ENCODE assay signal across 9 mouse cellular contexts in genomic region chr3:65844851-65845552, GRCm38 (mm10).
DNase-seq lines count a peak whose midpoint lies in the region; ATAC-seq and TF ChIP-seq lines count a peak whose summit lies in the region.
"Had no signal": no experiment of that assay in that cellular context is flagged by ENCODE, and none has a peak within 500 bp of the region (broad histone marks: within the 10 kb centered on the region; RNA-seq: fewer than 3 reads in every experiment).

No protein-coding gene starts in this region.

- H3K4me3 ChIP-seq in heart, embryonic 13.5 days: no peak overlapping the region
- no peak overlapping the region for H3K4me3 ChIP-seq in heart, adult 2 months
- no peak overlapping the region for H3K4me3 ChIP-seq in heart, embryonic 14.5 days (ENCODE audit: control insufficient read depth in 1 of 2, insufficient read depth in 1 of 2, low read depth in 1 of 2, low read length in 2 of 2)
- no peak overlapping the region for H3K4me3 ChIP-seq in lung, adult 2 months (replicated peaks; ENCODE audit: extremely low read depth, low read depth, low read length)
- H3K4me3 ChIP-seq: hindbrain, embryonic 10.5 days had no signal

- intact Hi-C loops in heart, adult 2 months (cut with DNase I): no loop called here
- intact Hi-C loops in left cerebral cortex, postnatal 14 days (cut with DNase I): no loop called here

- H3K79me2 ChIP-seq in heart, adult 2 months (replicated peaks; ENCODE audit: control insufficient read depth, insufficient read depth, low read length): no peaks in the 10 kb centered on the region

- TF ChIP-seq POLR2A in heart, adult 2 months (IDR thresholded peaks at IDR 0.05; ENCODE audit: insufficient read depth, low read depth, low read length): no peak
- TF ChIP-seq POLR2A in lung, adult 2 months (IDR thresholded peaks at IDR 0.05; ENCODE audit: borderline replicate concordance, extremely low read depth, low read depth, low read length): no peak

- no peaks in the 10 kb centered on the region for H3K9me3 ChIP-seq in heart, embryonic 13.5 days
- H3K9me3 ChIP-seq in heart, embryonic 14.5 days (ENCODE audit: control insufficient read depth, low read length): no peaks in the 10 kb centered on the region
- H3K9me3 ChIP-seq: hindbrain, embryonic 10.5 days had no signal

- TF ChIP-seq EP300 in heart, adult 2 months (IDR thresholded peaks at IDR 0.05; ENCODE audit: insufficient read depth, low read depth, low read length): no peak

- TF ChIP-seq CTCF in heart, adult 2 months (IDR thresholded peaks at IDR 0.05): no peak
- no peak for TF ChIP-seq CTCF in lung, adult 2 months (IDR thresholded peaks at IDR 0.05; ENCODE audit: insufficient read depth, low read length)

- no peaks in the 10 kb centered on the region for H3K27me3 ChIP-seq in heart, embryonic 13.5 days (replicated peaks)
- no peaks in the 10 kb centered on the region for H3K27me3 ChIP-seq in heart, adult 2 months (ENCODE audit: control insufficient read depth, insufficient read depth, low read length)
- no peaks in the 10 kb centered on the region for H3K27me3 ChIP-seq in heart, embryonic 14.5 days (ENCODE audit: control insufficient read depth, insufficient read depth, low read length)
- H3K27me3 ChIP-seq: CH12.LX had no signal

- no peak for DNase-seq in heart, adult 2 months
- DNase-seq in 3T3-L1 (ENCODE audit: low read depth, low spot score): peak; percentile 45
- DNase-seq in lung, adult 2 months: peak; percentile 55
- DNase-seq in left cerebral cortex, postnatal 14 days (ENCODE audit: low spot score in 2 of 2): no peak
- DNase-seq in layer of hippocampus, postnatal 25 days (ENCODE audit: extremely low spot score in 1 of 2, low spot score in 1 of 2): no peak

- H3K4me1 ChIP-seq in heart, embryonic 13.5 days: peaks cover 60% of the 10 kb centered on the region
- peaks cover 4% of the 10 kb centered on the region for H3K4me1 ChIP-seq in heart, adult 2 months (ENCODE audit: control insufficient read depth, insufficient read depth, low read length)
- H3K4me1 ChIP-seq in heart, embryonic 14.5 days (ENCODE audit: control insufficient read depth in 2 of 2, insufficient read depth in 2 of 2, low read length in 2 of 2): peaks cover 30 to 52% of the 10 kb centered on the region in 2 experiments
- peaks cover 12% of the 10 kb centered on the region for H3K4me1 ChIP-seq in lung, adult 2 months (ENCODE audit: control insufficient read depth, insufficient read depth, low read length)
- H3K4me1 ChIP-seq: hindbrain, embryonic 10.5 days had no signal

- ATAC-seq in heart, embryonic 13.5 days (ENCODE audit: extremely low read depth, insufficient number of reproducible peaks, low FRiP score, low TSS enrichment): no peak
- ATAC-seq in heart, embryonic 14.5 days (ENCODE audit: insufficient number of reproducible peaks, insufficient read depth, low FRiP score, low read depth): peak; percentile 64; the same call in 1 of the 2 replicates

- H3K27ac ChIP-seq in heart, embryonic 13.5 days (replicated peaks): peak overlapping the region; percentile 84
- no peak overlapping the region for H3K27ac ChIP-seq in heart, adult 2 months
- H3K27ac ChIP-seq in heart, embryonic 14.5 days (replicated peaks in 1 of 2; ENCODE audit: control insufficient read depth in 1 of 2, insufficient read depth in 1 of 2, low read depth in 2 of 2, low read length in 2 of 2): peak overlapping the region; percentile 74 to 82
- H3K27ac ChIP-seq: hindbrain, embryonic 10.5 days had no signal

- H3K4me2 ChIP-seq in heart, embryonic 13.5 days: no peak overlapping the region
- H3K4me2 ChIP-seq in heart, embryonic 14.5 days (ENCODE audit: low read length): no peak overlapping the region

- H3K36me3 ChIP-seq in heart, embryonic 13.5 days: no peaks in the 10 kb centered on the region
- H3K36me3 ChIP-seq in heart, adult 2 months (ENCODE audit: control insufficient read depth, insufficient read depth, low read length): peaks cover 6% of the 10 kb centered on the region; the same call in 1 of the 2 replicates
- no peaks in the 10 kb centered on the region for H3K36me3 ChIP-seq in heart, embryonic 14.5 days (ENCODE audit: control insufficient read depth, insufficient read depth, low read length)
- H3K36me3 ChIP-seq: hindbrain, embryonic 10.5 days had no signal

- WGBS in heart, embryonic 13.5 days: 32% methylated on average over 8 of the region's 8 CpGs
- WGBS in heart, adult 2 months: 33% methylated on average over 8 of the region's 8 CpGs
- 19% methylated on average over 8 of the region's 8 CpGs for WGBS in heart, embryonic 14.5 days
- 27% methylated on average over 8 of the region's 8 CpGs for WGBS in lung, adult 2 months

- H3K9ac ChIP-seq in heart, embryonic 13.5 days: no peak overlapping the region
- H3K9ac ChIP-seq in heart, adult 2 months (ENCODE audit: low read depth, low read length): no peak overlapping the region
- no peak overlapping the region for H3K9ac ChIP-seq in heart, embryonic 14.5 days (ENCODE audit: low read length)

Comparison
In these comparisons a context has a peak if more than half of its experiments do, and no peak if none do; other contexts are left out.
1. DNase-seq: peak in 3T3-L1 (single experiment) and lung, adult 2 months (single experiment); none in heart, adult 2 months (0 of 2), left cerebral cortex, postnatal 14 days (0 of 2) and layer of hippocampus, postnatal 25 days (0 of 2).